Mouse (Mus musculus): ENCODE results near the gene Phlpp1. TPM values are rescaled to one million over a fixed set of nuclear protein-coding genes. Genes with fewer than 3 reads are reported as not detected.
A peak's percentile ranks its signal among the peaks of the same experiment; 100 is the strongest.

Gene Phlpp1
- polyA plus RNA-seq, 1 experiment from 2014 or later: 6.5 TPM

DNA sequence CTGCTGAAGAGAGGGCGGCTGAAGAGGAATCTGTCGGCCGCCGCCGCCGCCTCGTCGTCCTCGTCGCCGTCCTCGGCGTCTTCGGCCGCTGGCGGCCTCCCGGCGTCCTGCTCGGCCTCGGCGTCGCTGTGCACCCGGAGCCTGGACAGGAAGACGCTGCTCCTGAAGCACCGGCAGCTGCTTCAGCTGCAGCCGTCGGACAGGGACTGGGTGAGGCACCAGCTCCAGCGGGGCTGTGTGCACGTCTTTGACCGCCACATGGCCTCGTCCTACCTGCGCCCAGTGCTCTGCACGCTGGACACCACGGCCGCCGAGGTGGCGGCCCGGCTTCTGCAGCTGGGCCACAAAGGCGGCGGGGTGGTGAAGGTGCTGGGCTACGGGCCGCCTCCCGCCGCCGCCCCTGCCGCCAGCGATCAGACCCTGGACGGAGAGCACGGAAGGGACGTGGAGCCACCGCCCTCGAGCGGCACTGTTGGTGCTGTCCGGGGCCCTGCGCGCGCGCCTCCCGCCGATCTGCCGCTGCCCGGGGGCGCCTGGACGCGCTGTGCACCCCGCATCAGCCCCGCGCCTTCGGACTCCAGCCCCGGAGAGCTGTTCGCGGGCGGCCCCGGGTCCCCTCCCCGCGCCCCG lies 864 bp downstream of the Phlpp1 start:
- peak overlapping the region; percentile 89 for H3K4me3 ChIP-seq (ENCODE audit: low read depth, low read length)
- DNase-seq (ENCODE audit: low spot score) (peak; percentile 68), ATAC-seq (ENCODE audit: insufficient read depth, low FRiP score, low TSS enrichment) (peak; percentile 14)
- no peaks in the 10 kb centered on the region for H3K36me3 ChIP-seq (ENCODE audit: control insufficient read depth, insufficient read depth, low read length)
- peak overlapping the region; percentile 88 for H3K27ac ChIP-seq (ENCODE audit: low read depth, low read length)
- no peaks in the 10 kb centered on the region for H3K9me3 ChIP-seq (ENCODE audit: control insufficient read depth, low read length)
- no peaks in the 10 kb centered on the region for H3K27me3 ChIP-seq (ENCODE audit: control insufficient read depth, insufficient read depth, low read length)
- H3K9ac ChIP-seq (ENCODE audit: low read length): peak overlapping the region; percentile 94
- under 1% methylated on average over 55 of the region's 77 CpGs for WGBS
- H3K4me2 ChIP-seq (ENCODE audit: low read depth): peak overlapping the region; percentile 83
- peaks cover 18% of the 10 kb centered on the region for H3K4me1 ChIP-seq (ENCODE audit: control insufficient read depth, insufficient read depth, low read length)

DNA sequence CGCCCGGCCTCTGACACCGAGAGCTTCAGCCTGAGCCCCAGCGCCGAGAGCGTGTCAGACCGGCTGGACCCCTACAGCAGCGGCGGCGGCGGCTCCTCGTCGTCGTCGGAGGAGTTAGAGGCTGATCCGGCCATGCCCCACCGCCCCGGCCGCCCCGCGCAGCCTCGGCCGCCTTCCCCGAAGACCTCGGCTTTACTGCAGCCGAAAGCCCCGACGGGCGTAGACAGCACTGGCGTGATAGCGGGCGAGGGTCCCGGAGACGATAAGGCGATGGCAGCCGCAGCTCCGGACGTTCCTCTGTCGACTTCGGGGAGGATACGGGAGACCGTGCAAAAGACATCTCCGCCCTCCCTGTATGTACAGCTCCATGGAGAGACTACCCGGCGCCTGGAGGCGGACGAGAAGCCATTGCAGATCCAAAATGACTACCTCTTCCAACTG lies 1.4 kb downstream of the Phlpp1 start:
- H3K4me1 ChIP-seq (ENCODE audit: control insufficient read depth, insufficient read depth, low read length): peaks cover 18% of the 10 kb centered on the region
- under 1% methylated on average over 47 of the region's 47 CpGs for WGBS
- H3K4me2 ChIP-seq (ENCODE audit: low read depth): peak overlapping the region; percentile 83
- H3K4me3 ChIP-seq (ENCODE audit: low read depth, low read length): peak overlapping the region; percentile 89
- no peaks in the 10 kb centered on the region for H3K9me3 ChIP-seq (ENCODE audit: control insufficient read depth, low read length)
- H3K27me3 ChIP-seq (ENCODE audit: control insufficient read depth, insufficient read depth, low read length): no peaks in the 10 kb centered on the region
- ATAC-seq (ENCODE audit: insufficient read depth, low FRiP score, low TSS enrichment) (0 out of 2 replicates have a peak, but pooled peaks have one; percentile 0), DNase-seq (ENCODE audit: low spot score) (peak; percentile 49)
- no peaks in the 10 kb centered on the region for H3K36me3 ChIP-seq (ENCODE audit: control insufficient read depth, insufficient read depth, low read length)
- peak overlapping the region; percentile 94 for H3K9ac ChIP-seq (ENCODE audit: low read length)
- peak overlapping the region; percentile 88 for H3K27ac ChIP-seq (ENCODE audit: low read depth, low read length)

DNA sequence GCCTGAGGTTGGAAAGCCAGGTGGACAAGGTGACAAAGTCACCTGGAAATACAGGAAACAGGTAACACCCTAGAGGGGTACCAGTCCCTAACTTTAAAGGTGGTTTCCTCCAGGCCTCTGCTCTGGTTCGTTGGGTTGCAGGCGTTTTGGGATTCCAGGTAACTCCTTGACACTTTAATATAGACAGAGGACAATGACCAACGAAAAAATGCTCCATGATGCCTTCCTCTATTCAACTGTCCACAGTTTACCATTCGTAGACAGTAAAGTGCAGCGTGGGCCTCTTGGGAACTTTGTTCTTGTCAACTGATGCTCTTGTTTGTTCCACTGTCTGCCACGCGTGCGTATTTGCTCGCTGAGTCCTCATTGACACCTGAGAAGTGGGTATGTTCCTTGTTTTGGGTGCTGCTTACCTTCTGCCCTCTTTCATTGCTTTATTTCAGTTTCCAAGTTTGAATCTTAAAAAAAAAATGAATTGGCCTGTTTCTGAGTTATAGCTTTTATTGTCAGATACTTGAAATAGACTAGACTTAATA lies 2.1 kb downstream of the Phlpp1 start:
- Histone ChIP-seq H3K4me2 (ENCODE audit: low read depth) (peak overlapping the region; percentile 83), H3K36me3 (ENCODE audit: control insufficient read depth, insufficient read depth, low read length) (no peaks in the 10 kb centered on the region), H3K9me3 (ENCODE audit: control insufficient read depth, low read length) (no peaks in the 10 kb centered on the region), H3K4me1 (ENCODE audit: control insufficient read depth, insufficient read depth, low read length) (peaks cover 18% of the 10 kb centered on the region), H3K4me3 (ENCODE audit: low read depth, low read length) (peak overlapping the region; percentile 89), H3K9ac (ENCODE audit: low read length) (peak overlapping the region; percentile 94), H3K27ac (ENCODE audit: low read depth, low read length) (no peak overlapping the region), H3K27me3 (ENCODE audit: control insufficient read depth, insufficient read depth, low read length) (no peaks in the 10 kb centered on the region)
- DNase-seq (ENCODE audit: low spot score) (no peak), ATAC-seq (ENCODE audit: insufficient read depth, low FRiP score, low TSS enrichment) (no peak)
- WGBS: 42% methylated on average over 9 of the region's 9 CpGs

DNA sequence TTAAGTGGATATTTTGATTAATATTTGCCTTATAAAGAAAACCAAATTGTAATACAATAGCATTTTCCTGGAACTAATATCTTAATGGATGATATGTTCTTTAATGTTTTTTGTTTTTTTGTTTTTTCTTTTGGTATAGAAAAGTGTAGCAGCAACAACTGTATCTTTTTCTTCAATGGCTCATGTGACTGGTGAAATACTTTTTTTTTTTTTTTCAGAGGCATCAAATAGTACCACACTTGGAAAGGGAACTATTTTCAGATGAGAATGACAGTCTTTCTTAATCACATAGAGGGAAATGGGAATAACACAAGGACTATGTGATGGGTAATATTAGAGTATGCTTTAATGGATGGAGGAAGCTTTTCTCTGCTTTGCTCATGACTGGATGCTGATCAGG lies 3.0 kb downstream of the Phlpp1 start:
- no peak overlapping the region for H3K27ac ChIP-seq (ENCODE audit: low read depth, low read length)
- ATAC-seq (ENCODE audit: insufficient read depth, low FRiP score, low TSS enrichment): no peak
- H3K4me2 ChIP-seq (ENCODE audit: low read depth): peak overlapping the region; percentile 83
- peak overlapping the region; percentile 20; the same call in 1 of the 2 replicates for H3K4me3 ChIP-seq (ENCODE audit: low read depth, low read length)
- no peaks in the 10 kb centered on the region for H3K36me3 ChIP-seq (ENCODE audit: control insufficient read depth, insufficient read depth, low read length)
- no peak for DNase-seq (ENCODE audit: low spot score)
- peaks cover 18% of the 10 kb centered on the region for H3K4me1 ChIP-seq (ENCODE audit: control insufficient read depth, insufficient read depth, low read length)
- no peaks in the 10 kb centered on the region for H3K27me3 ChIP-seq (ENCODE audit: control insufficient read depth, insufficient read depth, low read length)
- H3K9me3 ChIP-seq (ENCODE audit: control insufficient read depth, low read length): no peaks in the 10 kb centered on the region
- H3K9ac ChIP-seq (ENCODE audit: low read length): no peak overlapping the region

DNA sequence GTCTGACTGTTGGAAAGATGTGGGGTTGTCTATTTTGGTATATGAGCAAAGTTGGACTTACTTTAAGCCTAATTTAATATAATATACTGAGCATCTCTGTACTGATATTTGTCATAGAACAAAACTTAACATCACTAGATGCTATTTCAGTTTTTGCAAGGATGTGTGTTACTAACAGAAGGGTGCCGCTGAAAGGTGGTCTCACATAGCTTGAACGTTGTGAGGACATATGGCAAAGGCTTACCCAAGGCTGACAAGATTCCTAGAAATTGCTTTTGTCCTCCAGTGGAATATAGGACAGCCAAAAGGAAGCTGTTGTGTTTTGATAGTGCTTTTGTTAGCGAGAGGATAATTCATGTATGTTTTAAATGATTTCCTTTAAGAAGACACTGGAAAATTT lies 3.8 kb downstream of the Phlpp1 start:
- Histone ChIP-seq H3K9ac (ENCODE audit: low read length) (no peak overlapping the region), H3K4me3 (ENCODE audit: low read depth, low read length) (peak overlapping the region; percentile 20; the same call in 1 of the 2 replicates), H3K9me3 (ENCODE audit: control insufficient read depth, low read length) (no peaks in the 10 kb centered on the region), H3K4me2 (ENCODE audit: low read depth) (peak overlapping the region; percentile 34), H3K27me3 (ENCODE audit: control insufficient read depth, insufficient read depth, low read length) (no peaks in the 10 kb centered on the region), H3K36me3 (ENCODE audit: control insufficient read depth, insufficient read depth, low read length) (no peaks in the 10 kb centered on the region), H3K4me1 (ENCODE audit: control insufficient read depth, insufficient read depth, low read length) (peaks cover 18% of the 10 kb centered on the region), H3K27ac (ENCODE audit: low read depth, low read length) (no peak overlapping the region)
- DNase-seq (ENCODE audit: low spot score): no peak
- WGBS: 65% methylated on average over 3 of the region's 3 CpGs
- no peak for ATAC-seq (ENCODE audit: insufficient read depth, low FRiP score, low TSS enrichment)

DNA sequence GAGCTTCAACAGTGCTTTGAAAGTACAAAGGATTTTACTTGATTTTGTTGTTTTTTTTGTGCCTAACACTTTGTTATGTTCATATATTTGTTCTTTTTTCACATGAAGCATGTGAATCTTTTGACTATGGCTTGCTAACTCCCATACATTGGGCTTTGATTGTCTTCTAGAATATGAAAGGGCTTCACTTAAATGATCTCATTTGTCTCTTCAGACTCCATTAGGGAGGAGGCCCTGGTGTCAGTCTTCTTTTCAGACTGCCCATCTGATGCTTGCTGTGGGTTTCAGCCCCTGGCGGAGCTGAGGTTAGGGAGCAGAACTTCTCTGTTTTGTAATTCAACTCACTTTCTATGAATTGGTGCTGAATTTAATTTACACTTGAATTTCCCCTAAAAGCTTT lies 5.2 kb downstream of the Phlpp1 start:
- DNase-seq (ENCODE audit: low spot score) (no peak), ATAC-seq (ENCODE audit: insufficient read depth, low FRiP score, low TSS enrichment) (no peak)
- Histone ChIP-seq H3K27me3 (ENCODE audit: control insufficient read depth, insufficient read depth, low read length) (no peaks in the 10 kb centered on the region), H3K27ac (ENCODE audit: low read depth, low read length) (no peak overlapping the region), H3K9me3 (ENCODE audit: control insufficient read depth, low read length) (no peaks in the 10 kb centered on the region), H3K4me1 (ENCODE audit: control insufficient read depth, insufficient read depth, low read length) (peaks cover 18% of the 10 kb centered on the region), H3K36me3 (ENCODE audit: control insufficient read depth, insufficient read depth, low read length) (no peaks in the 10 kb centered on the region), H3K4me3 (ENCODE audit: low read depth, low read length) (no peak overlapping the region), H3K9ac (ENCODE audit: low read length) (no peak overlapping the region), H3K4me2 (ENCODE audit: low read depth) (no peak overlapping the region)
- WGBS: 20% methylated on average over 1 of the region's 1 CpGs

DNA sequence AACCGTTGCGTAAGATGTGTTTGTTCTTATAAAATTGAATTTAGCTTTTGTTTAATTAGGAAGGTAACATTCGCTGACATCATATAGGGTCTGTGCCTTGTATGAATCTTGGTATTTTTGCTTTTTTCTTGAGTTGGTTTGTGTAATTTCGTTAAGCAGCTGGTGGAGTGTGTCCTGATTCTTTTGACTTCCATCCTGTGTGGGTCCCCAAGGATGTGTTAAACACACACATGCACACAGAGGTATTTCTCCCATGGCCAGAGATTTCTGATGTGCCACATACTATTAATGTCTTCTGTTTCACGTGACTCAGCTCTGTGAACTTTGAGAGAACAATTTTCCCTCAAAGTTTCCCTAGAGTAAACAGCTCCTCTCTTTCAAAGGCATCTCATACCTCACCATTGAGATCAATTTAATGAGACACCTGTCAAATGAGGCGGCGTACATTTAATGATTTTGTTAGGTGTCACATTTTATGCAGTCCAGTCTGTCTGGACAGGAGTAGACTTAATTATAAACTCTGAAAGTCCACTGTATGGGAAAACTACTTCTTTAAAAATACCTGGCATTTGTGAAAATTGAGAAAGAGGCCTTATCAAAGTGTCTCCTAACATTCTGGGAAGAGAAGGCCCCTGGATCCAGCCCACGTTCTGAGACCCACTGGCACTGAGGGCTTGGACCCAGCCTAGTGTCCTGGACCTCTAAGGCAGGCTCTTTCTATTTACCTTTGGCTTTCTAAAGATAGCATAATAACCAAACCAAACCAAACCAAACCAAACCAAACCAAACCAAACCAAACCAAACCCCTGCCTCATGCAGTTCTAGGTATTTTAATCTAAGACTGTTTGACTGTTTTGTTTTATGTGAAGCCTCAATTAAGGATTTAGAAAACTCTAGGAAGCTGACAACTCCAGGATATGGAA lies 6.6 kb downstream of the Phlpp1 start:
- Histone ChIP-seq H3K36me3 (ENCODE audit: control insufficient read depth, insufficient read depth, low read length) (no peaks in the 10 kb centered on the region), H3K9ac (ENCODE audit: low read length) (no peak overlapping the region), H3K9me3 (ENCODE audit: control insufficient read depth, low read length) (no peaks in the 10 kb centered on the region), H3K4me2 (ENCODE audit: low read depth) (no peak overlapping the region), H3K4me3 (ENCODE audit: low read depth, low read length) (no peak overlapping the region), H3K4me1 (ENCODE audit: control insufficient read depth, insufficient read depth, low read length) (peaks cover 18% of the 10 kb centered on the region), H3K27ac (ENCODE audit: low read depth, low read length) (no peak overlapping the region), H3K27me3 (ENCODE audit: control insufficient read depth, insufficient read depth, low read length) (no peaks in the 10 kb centered on the region)
- DNase-seq (ENCODE audit: low spot score) (no peak), ATAC-seq (ENCODE audit: insufficient read depth, low FRiP score, low TSS enrichment) (no peak)
- 83% methylated on average over 8 of the region's 8 CpGs for WGBS

DNA sequence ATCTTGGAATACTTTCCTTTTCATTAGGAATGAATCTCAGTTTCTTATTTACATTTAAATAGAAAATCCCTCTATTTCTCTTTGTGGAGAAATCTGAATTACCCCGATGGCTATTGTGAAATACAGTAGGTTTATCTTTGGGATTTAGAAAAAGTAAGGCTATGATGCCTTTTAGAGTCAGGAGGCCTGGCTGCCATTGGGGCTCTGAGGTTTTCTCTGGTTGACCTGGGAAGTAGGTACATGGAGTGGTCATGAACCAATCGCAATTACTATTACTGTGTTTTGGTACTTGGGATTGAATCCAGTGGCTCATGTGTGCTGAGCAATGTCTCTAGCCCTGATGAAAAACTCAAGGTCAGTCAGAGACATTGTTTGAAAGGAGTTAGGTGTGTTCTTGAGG lies 12.1 kb downstream of the Phlpp1 start:
- Histone ChIP-seq H3K4me3 (ENCODE audit: low read depth, low read length) (no peak overlapping the region), H3K27ac (ENCODE audit: low read depth, low read length) (no peak overlapping the region), H3K9me3 (ENCODE audit: control insufficient read depth, low read length) (no peaks in the 10 kb centered on the region), H3K9ac (ENCODE audit: low read length) (no peak overlapping the region), H3K4me2 (ENCODE audit: low read depth) (no peak overlapping the region), H3K27me3 (ENCODE audit: control insufficient read depth, insufficient read depth, low read length) (no peaks in the 10 kb centered on the region), H3K36me3 (ENCODE audit: control insufficient read depth, insufficient read depth, low read length) (no peaks in the 10 kb centered on the region), H3K4me1 (ENCODE audit: control insufficient read depth, insufficient read depth, low read length) (no peaks in the 10 kb centered on the region; the same call in 1 of the 2 replicates)
- ATAC-seq (ENCODE audit: insufficient read depth, low FRiP score, low TSS enrichment) (no peak), DNase-seq (ENCODE audit: low spot score) (no peak)
- WGBS: 94% methylated on average over 2 of the region's 2 CpGs

Data from neural tube, embryonic 11.5 days (tissue).